Mouse (Mus musculus) intestine, postnatal 0 days (tissue): ENCODE measurements around the gene Ccnd1. TPM values are rescaled to one million over a fixed set of nuclear protein-coding genes. Genes with fewer than 3 reads are reported as not detected.
A peak's percentile ranks its signal among the peaks of the same experiment; 100 is the strongest.
"Not testable (repeated sequence)": the region's sequence is repeated elsewhere in the genome, so short reads cannot be mapped to it uniquely, and the experiment has no call there.

Experiments used
- ATAC-seq: fragments of 200-750 bp; cut with Nextera tagmentation; 2 replicates; pipeline ENCODE4 v1.8.0; 2017; ENCODE audit warnings: mild to moderate bottlenecking, moderate TSS enrichment, moderate library complexity
- H3K27ac ChIP-seq: fragments of 300-500 bp; sonication (generic); 2 replicates; pipeline ENCODE4 v1.5.1; 2014; ENCODE audit warnings: mild to moderate bottlenecking, low read depth, low read length, moderate library complexity
- H3K27me3 ChIP-seq: fragments of 300-500 bp; sonication (generic); replicated peaks from 2 replicates; pipeline ENCODE4 v1.6.1; 2014; ENCODE audit warnings: low read length, mixed read lengths; ENCODE audit not compliant: control insufficient read depth, insufficient read depth
- H3K36me3 ChIP-seq: fragments of 300-500 bp; sonication (generic); 2 replicates; pipeline ENCODE4 v1.6.1; 2014; ENCODE audit warnings: mild to moderate bottlenecking, moderate library complexity; ENCODE audit not compliant: control insufficient read depth, insufficient read depth
- H3K4me1 ChIP-seq: fragments of 300-500 bp; sonication (generic); replicated peaks from 2 replicates; pipeline ENCODE4 v1.6.1; 2014; ENCODE audit warnings: antibody characterized with exemption, low read length, mixed read lengths; ENCODE audit not compliant: control insufficient read depth, insufficient read depth
- H3K4me2 ChIP-seq: fragments of 300-500 bp; sonication (generic); replicated peaks from 2 replicates; pipeline ENCODE4 v1.6.1; 2014; ENCODE audit warnings: low read depth, mild to moderate bottlenecking, moderate library complexity
- H3K4me3 ChIP-seq: fragments of 300-500 bp; sonication (generic); 2 replicates; pipeline ENCODE4 v1.5.1; 2014; ENCODE audit warnings: low read depth, low read length
- H3K9ac ChIP-seq: fragments of 300-500 bp; sonication (generic); 2 replicates; pipeline ENCODE4 v1.6.1; 2014; ENCODE audit warnings: mild to moderate bottlenecking, low read depth, low read length
- H3K9me3 ChIP-seq: fragments of 300-500 bp; sonication (generic); 2 replicates; pipeline ENCODE4 v1.6.1; 2016; ENCODE audit warnings: mixed run types; ENCODE audit not compliant: control insufficient read depth
- CTCF ChIP-seq: sonication (generic); IDR thresholded peaks from 2 replicates; pipeline ENCODE4 v1.5.1; 2016; ENCODE audit warnings: low read depth, mild to moderate bottlenecking, control low read depth, antibody characterized with exemption, moderate library complexity
- WGBS: fragments of 180-500 bp; shearing (Covaris S2); extraction: QIAGEN DNeasy Blood & Tissue Kit; methylation state at CpG from one replicate; pipeline ENCODE4 v1.1.7; 2014; 5-methylcytosine and 5-hydroxymethylcytosine counted together
- polyA plus RNA-seq: library from polyadenylated mRNA; unstranded; fragments of >200 nt; fragmentation: Nextera tagmentation; extraction: Ambion mirVana; gene quantifications from 2 replicates; pipeline ENCODE4 v1.2.1, GENCODE M21; 2015

Gene Ccnd1
- polyA plus RNA-seq, 1 experiment from 2014 or later = 41.5 TPM

DNA sequence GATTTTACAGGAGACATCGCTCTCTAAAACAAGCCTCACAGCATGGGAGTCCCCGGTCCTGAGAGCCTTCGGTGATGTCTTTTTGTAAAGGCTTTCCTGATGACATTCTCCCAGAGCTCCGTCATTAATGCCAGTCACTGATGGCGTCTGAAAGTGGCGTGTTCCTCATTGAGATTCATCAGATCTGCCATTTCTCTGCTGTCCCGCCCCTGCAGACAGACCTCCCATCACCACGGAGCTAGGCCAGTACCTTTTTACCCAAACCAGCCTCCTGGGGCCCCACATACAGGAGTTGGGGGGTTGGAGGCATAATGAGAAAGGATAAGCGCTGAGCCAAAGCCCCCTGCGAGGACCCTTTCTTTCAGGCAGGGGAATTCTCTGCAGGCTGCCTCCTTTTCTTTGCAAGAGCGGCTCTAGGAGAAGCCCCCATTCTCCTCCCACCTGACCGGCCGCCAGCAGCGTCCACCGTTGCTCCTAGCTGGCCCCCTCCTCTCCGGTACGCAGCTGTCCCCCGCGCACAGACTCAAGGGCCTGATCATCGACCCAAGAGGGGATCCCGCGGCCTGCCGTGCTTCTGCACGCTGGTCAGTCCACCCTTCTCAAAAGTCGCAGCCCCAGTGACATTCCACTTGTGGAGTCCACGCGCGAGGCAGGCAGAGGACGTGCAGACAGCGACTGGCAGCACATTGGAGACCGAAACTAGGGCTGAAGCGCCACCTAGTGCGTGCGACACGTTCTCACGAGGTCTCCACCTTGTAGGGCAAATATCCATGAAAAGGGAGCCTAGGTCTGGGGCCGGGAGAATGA, 44.2 kb downstream of the Ccnd1 start:
- Histone ChIP-seq H3K27ac (no peak overlapping the region), H3K4me2 (peak overlapping the region; percentile 77), H3K4me1 (peaks cover 10% of the 10 kb centered on the region; the same call in 1 of the 2 replicates), H3K4me3 (peak overlapping the region; percentile 41), H3K9ac (no peak overlapping the region), H3K9me3 (no peaks in the 10 kb centered on the region), H3K27me3 (peaks cover 50% of the 10 kb centered on the region), H3K36me3 (no peaks in the 10 kb centered on the region)
- TF ChIP-seq CTCF = peak; percentile 95
- ATAC-seq = peak; percentile 62
- WGBS = 1% methylated on average over 37 of the region's 37 CpGs

DNA sequence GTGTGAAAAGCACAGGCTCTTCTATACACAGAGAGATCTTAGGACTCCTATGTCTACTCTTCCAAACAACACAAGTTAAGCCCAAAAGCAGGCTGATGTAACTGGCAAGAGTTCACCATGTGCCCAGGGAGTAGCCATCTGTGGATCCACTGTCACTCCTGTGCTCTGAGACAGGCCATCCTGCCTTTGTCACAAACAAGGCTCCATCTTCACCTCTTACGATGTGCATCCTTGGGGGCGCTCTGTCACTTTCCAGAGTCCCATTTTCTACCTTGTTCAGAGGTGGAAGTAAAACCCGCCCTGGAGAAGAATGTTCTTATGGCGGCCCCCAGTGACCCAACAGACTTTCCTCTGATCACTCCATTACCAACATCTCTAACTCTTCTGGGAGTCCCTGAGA, 45.0 kb downstream of the Ccnd1 start:
- peak overlapping the region; percentile 77 for H3K4me2 ChIP-seq
- H3K36me3 ChIP-seq = no peaks in the 10 kb centered on the region
- TF ChIP-seq CTCF = no peak
- WGBS = 12% methylated on average over 4 of the region's 4 CpGs
- 0 out of 2 replicates have a peak overlapping the region, but pooled peaks have one; percentile 41 for H3K4me3 ChIP-seq
- no peak overlapping the region for H3K9ac ChIP-seq
- peaks cover 10% of the 10 kb centered on the region; the same call in 1 of the 2 replicates for H3K4me1 ChIP-seq
- H3K27ac ChIP-seq = no peak overlapping the region
- peaks cover 46% of the 10 kb centered on the region for H3K27me3 ChIP-seq
- no peak for ATAC-seq
- no peaks in the 10 kb centered on the region for H3K9me3 ChIP-seq

GRCm38 (mm10) chr7:144894191-144894590, 45.5 kb downstream of the Ccnd1 start:
- peaks cover 41% of the 10 kb centered on the region for H3K27me3 ChIP-seq
- H3K9me3 ChIP-seq = no peaks in the 10 kb centered on the region
- peak; percentile 62 for TF ChIP-seq CTCF
- peak overlapping the region; percentile 77; the same call in 1 of the 2 replicates for H3K4me2 ChIP-seq
- no peak for ATAC-seq
- no peak overlapping the region for H3K4me3 ChIP-seq
- no peak overlapping the region for H3K9ac ChIP-seq
- H3K27ac ChIP-seq = no peak overlapping the region
- H3K4me1 ChIP-seq = peaks cover 10% of the 10 kb centered on the region; the same call in 1 of the 2 replicates
- H3K36me3 ChIP-seq = no peaks in the 10 kb centered on the region
- WGBS = 9% methylated on average over 5 of the region's 5 CpGs

- Histone ChIP-seq H3K36me3 (no peaks in the 10 kb centered on the region), H3K4me2 (no peak overlapping the region), H3K4me1 (peaks cover 7% of the 10 kb centered on the region; the same call in 1 of the 2 replicates), H3K9me3 (no peaks in the 10 kb centered on the region), H3K9ac (no peak overlapping the region), H3K27ac (no peak overlapping the region), H3K4me3 (no peak overlapping the region), H3K27me3 (peaks cover 32% of the 10 kb centered on the region)
- WGBS = 61% methylated on average over 6 of the region's 6 CpGs
- ATAC-seq = no peak
- TF ChIP-seq CTCF = 0 out of 2 replicates have a peak, but pooled peaks have one; percentile 8
Measured at GRCm38 (mm10) chr7:144892322-144892721, 47.4 kb downstream of the Ccnd1 start.

- Histone ChIP-seq H3K9ac (no peak overlapping the region), H3K4me2 (no peak overlapping the region), H3K27ac (no peak overlapping the region), H3K27me3 (peaks cover 27% of the 10 kb centered on the region), H3K9me3 (no peaks in the 10 kb centered on the region), H3K4me1 (peaks cover 7% of the 10 kb centered on the region; the same call in 1 of the 2 replicates), H3K4me3 (no peak overlapping the region), H3K36me3 (no peaks in the 10 kb centered on the region)
- TF ChIP-seq CTCF = no peak
- ATAC-seq = no peak
- WGBS = 61% methylated on average over 2 of the region's 2 CpGs
Measured at GRCm38 (mm10) chr7:144891863-144892262, 47.9 kb downstream of the Ccnd1 start.

DNA sequence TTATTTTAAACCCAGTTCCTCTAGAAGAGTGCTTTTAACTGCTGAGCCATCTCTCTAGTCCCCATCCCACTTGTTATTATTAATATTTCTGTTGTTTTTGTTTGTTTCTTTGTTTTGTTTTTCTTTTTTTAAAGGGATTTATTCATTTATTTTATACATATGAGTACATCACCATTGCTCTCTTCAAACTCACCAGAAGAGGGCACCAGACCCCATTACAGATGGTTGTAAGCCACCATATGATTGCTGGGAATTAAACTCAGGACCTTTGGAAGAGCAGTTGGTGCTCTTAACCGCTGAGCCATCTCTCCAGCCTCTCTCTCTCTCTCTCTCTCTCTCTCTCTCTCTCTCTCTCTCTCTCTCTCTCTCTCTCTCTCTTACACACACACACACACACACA, 49.1 kb downstream of the Ccnd1 start:
- not testable (repeated sequence) for H3K9ac ChIP-seq, H3K4me2 ChIP-seq, ATAC-seq, H3K4me1 ChIP-seq, H3K4me3 ChIP-seq, H3K9me3 ChIP-seq, H3K27ac ChIP-seq, H3K36me3 ChIP-seq
- peaks cover 15% of the 10 kb centered on the region for H3K27me3 ChIP-seq
- WGBS = 100% methylated on average over 1 of the region's 1 CpGs
- peak; percentile 38; the same call in 1 of the 2 replicates for TF ChIP-seq CTCF
